Mouse (Mus musculus) adrenal gland, adult (tissue): ENCODE results near the gene Sdc3.
A peak's percentile ranks its signal among the peaks of the same experiment; 100 is the strongest.

ENCODE experiments used
- DNase-seq, 2 experiments: peaks; one replicate each; pipeline ENCODE4 v3.0.0; 2022 to 2023; ENCODE audit warnings: low spot score in 1 of 2; ENCODE audit not compliant: inconsistent age in 2 of 2

Sdc3 gene

DNA sequence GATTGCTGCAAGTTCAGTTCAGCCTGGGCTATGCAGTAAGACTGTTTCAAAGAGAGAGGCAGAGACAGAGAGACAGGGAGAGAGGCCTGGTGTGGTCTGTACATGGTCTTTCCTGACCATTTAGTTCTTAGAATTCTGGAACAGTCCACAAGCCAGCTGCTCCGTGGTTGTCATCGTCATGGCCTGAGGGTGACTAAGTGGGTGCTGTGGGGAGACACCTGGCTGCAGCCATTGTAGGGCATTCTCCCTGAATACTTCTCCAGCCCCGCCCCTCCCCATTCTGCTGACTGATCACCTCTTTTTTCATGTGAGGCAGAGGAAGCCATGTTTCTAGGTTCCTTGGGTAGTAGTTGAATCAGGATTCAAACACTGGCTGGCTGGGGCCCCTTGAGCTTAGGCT, 27.5 kb downstream of the Sdc3 start:
- DNase-seq: no peak

DNA sequence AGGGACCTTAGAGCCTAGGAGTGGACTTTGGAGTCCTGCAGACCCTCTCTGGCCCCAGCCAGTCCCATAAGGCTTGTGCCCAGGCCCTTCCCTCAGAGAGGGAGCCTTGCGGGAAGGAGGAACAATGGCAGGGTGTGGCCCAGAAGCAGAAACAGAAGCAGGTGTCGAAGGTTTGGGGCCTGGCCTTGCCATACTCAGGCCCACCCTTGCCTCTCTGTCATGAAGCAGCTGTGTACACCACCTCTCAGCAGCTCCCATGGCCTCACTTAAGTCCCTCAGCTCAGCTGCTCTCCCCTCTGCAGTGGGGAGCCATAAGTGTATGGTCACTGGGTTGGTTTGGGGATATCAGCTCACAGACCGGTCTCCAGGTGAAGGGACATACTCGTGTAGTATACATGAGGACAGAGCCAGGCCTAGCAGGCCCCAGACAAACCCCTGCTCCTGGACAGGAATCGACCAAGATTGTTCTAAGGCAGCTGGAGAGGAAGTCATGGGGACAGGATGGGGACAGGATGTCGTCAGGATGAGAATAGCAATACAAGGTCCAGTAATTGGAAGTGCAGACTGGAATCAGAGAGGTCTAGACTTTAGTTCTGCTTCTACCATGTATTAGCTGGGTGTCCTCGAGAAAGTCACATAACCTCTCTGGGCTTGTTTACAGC, 28.4 kb downstream of the Sdc3 start:
- peak in 1 of 2 experiments; percentile 32 for DNase-seq

GRCm38 (mm10) chr4:130828851-130829673, 36.7 kb downstream of the Sdc3 start:
- DNase-seq: peak; percentile 64 to 73

DNA sequence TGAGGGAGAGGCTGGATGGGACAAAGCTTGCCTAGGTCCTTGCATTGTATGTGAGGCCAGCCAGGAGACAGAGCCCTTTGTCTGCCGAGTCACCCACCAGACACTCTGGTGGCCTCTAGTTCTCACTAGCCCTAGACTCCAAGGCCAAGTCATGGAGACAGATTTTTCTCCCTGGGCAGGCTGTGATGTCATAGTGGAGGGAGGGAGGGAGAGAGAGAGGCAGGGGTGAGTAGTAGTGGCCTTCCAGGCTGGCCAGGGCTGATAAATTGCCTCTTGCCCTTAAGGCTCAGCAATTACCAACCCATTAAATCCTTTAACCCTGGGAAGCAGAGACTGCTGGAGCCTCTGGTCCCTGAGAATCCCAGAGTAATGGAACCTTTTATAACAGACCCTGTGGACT, 41.8 kb downstream of the Sdc3 start:
- DNase-seq: peak; percentile 77 to 90

DNA sequence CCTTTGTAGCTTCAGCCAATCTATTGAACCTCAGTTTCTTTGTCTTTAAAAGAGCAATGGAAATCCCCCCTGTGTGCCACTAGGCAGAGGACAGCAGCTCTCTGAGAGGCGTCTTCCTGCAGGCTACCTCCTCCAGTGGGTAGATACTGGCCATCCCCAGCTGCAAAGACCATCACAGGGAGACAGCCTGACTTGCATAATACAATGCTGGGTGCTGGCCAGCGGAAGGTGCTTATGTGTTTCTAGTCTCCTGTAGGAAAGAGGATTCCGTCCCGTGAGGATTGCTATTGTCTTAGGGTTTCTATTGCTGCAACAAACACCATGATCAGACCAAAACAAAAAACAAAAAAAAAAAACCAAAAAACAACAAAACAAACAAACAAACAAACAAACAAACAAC, 43.2 kb downstream of the Sdc3 start:
- no peak for DNase-seq

DNA sequence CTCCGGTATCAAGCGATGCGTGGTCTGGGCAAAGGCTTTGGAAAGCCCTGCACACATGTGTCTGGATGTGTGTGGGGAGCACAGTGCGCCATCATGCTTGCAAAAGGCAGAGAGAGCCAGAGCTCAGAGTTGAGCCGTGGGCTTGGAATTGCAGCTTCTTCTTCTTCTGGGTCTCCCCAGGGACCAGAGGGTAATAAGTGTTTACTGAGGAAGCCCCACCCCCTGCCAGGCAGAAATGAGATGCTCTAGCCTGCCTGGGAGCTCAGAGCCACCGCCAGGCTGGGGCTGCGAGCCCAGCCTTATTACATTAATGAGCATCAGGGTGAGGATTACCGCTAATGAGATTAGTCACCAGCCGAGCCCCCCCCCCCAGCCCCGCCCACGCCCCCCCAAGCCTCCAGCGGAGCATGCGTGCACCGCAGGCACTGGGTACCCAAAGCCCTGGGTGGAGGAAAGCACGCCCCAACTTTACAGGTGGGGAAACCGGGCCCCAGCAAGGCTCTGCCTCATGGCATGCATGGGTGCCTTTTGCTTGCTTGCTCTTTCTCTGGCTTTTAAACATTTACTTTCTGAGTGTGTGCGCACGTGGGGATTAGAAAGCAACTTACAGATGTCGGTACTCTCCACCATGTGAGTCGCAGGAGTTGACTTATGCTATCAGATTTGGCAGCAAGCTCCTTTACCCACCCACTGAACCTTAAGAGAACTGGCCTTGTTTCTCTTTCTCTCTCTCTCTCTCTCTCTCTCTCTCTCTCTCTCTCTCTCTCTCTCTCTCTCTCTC, 44.1 kb downstream of the Sdc3 start:
- no peak for DNase-seq

- DNase-seq: no peak
These were observed 46.2 kb downstream of the Sdc3 start for GRCm38 (mm10) chr4:130838585-130838984.

DNA sequence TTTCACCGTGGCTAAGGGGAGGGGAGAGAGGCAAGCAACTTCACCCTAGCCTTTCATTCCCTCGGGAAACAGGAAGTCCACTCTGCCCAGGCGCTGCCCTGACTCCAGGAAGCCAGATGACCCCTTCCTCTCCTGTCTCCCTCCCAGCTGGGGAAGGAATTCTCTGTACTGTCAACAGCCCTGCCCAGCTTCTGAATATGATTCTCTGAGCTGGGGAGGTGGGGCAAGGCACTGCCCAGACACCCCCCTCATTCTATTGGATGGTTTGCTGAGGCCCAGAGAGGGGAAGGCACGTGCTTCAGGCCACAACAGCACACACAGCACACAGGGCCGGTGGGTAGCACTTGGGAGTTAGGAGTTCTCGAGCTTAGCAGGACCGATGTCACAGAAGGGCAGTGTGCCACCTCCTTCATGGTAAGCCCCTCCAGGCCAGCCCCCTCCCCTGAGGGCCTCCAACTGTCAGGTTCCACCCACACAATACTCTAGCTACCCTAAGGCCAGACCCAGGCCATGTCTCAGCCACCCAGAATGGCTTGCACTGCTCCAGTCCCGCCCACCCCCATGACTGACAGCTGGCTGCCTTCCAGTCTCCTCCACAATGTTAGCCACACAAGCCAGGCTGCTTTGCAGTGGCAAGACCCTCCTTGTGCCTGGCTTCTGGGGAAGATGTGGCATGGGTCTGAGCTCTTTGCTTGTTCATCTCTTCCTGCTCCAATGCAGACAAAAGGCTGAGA, 48.9 kb downstream of the Sdc3 start:
- peak; percentile 52 to 76 for DNase-seq

GRCm38 (mm10) chr4:130848814-130849213, 56.5 kb downstream of the Sdc3 start:
- DNase-seq: no peak

DNA sequence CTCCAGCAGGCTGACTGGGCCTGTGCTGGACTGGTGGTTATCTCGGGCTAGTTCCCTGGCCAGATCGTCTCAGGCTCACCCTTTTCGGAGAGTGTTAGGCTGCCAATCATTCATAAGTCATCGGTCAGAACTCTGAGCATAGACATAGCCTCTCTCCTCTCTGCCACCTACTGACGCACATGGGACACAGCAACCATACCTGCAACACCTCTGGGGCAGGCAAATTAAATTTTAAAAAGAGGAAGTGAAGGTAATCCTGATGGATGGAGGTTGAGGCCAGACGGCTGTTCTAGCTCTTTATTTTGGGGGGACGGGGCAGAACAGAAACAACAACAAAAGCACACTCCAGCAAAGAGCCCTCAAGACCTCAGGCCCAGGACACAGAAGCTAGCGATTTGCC, 65.3 kb downstream of the Sdc3 start:
- DNase-seq: peak in 1 of 2 experiments; percentile 25

- no peak for DNase-seq
These were observed 66.5 kb downstream of the Sdc3 start for GRCm38 (mm10) chr4:130858880-130859279.

GRCm38 (mm10) chr4:130859467-130859866, 67.1 kb downstream of the Sdc3 start:
- DNase-seq: peak in 1 of 2 experiments; percentile 46

GRCm38 (mm10) chr4:130860902-130861652, 68.7 kb downstream of the Sdc3 start:
- no peak for DNase-seq

DNA sequence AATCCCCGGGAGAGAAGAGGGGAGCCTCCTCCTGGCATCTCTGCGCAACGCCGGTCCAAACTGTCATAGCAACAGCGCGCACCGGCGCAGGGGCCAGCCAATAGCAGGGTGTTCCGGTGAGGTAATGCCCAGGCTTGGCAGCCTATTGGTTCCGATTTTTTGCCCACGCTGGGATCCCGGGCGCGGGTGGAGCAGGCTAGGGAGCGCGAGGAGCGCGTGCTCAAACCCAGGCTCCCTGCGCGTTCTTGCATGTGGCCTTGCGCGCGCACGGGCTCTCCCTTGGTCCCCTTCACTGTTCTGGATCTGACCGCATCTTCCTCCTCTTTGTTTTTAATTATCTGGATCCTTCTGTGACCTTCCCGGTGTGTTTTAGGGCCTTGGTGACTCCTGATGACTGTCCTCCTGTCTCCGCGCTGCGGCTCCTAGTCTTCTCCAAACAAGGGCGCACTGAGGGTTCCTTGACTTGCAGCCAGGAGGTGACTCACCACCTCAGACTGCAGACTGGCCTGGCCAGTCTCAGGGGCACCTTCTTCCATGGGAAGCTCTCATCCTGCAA, 69.4 kb downstream of the Sdc3 start:
- peak; percentile 94 to 96 for DNase-seq

DNA sequence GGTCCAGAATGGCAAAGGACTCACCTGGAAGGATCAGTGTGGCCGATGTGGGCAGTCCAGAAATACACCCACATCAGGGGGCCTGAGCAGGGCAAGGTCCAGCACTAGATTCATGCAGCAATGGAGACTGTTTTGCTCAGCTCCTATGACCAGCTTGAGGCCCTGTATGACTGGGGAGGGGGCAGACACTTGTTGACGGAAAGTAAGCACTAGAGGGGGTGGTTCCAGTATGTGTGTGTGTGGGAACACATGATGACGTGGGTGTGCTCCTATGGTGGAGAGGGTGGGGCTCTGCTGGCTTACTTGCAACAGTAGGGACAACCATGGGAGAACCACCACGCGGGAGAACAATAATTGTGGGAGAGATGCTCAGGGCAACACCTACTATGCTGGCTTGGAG, 70.2 kb downstream of the Sdc3 start:
- no peak for DNase-seq

- DNase-seq: no peak
These were observed 73.1 kb downstream of the Sdc3 start for GRCm38 (mm10) chr4:130865460-130865859.

DNA sequence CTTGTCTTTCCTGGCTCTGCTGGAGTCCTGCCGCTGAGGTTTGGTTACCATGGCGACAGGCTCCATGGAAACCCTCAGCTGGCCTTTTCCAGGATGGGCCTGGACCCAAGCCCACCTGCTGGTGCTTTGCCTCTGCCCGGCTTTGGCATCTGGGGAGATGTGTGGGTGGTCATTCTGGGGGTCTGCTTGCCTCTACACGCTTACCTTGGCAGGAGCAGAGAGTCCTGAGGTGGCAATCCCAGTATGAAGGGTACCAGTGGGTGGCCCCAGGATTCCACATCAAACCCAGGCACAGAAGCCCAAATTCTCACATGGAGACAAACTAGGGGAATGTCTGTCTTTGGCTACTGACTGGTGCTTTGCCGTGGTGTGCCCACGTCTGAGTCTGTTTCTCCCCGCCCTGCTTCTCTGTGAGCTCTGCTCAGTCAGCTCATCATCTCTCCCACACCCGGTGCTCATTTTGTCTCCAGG, 73.6 kb downstream of the Sdc3 start:
- DNase-seq: no peak

DNA sequence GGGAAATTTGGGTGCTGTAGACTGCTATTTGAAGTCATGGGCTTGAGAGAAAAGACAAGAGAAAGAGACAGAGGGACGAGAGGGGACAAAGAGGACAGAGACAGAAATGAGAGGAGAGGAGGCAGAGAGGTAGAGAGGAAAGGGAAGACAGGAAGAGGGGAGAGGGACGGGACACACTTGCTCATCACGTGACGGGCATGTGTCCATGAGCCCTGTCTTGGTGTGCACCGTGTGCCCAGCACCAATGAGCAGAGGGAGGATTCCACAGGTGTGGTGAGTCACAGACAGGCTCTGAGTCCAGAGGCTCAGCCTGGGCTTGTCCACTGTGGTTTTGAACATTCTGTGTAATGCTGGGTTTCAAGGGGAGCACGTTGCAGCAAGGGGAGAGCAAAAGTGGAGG, 75.6 kb downstream of the Sdc3 start:
- DNase-seq: no peak

GRCm38 (mm10) chr4:130868803-130869202, 76.5 kb downstream of the Sdc3 start:
- no peak for DNase-seq

DNA sequence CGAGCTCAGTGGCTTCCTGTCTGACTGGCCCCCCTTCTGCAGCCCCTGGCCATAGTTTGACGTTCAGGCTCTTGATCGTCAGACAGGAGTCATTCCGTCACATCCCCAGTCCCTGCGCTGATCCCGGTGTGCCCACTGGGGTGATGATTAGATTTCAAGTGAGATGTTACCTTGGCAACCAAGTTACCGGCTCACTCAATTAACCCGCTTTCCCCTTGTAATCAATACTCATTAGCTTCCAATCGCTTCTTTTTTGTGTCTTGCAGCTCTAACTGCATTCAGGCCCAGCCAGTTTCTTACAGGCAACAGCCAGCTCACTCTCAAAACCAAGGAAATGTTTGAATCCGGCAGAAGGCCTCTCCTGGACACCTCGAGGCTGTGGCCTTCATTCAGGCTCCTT, 80.1 kb downstream of the Sdc3 start:
- no peak for DNase-seq
